Mouse (Mus musculus) right cerebral cortex, postnatal 25 days (tissue): ENCODE data around the gene Dis3.

Experiments used
- DNase-seq: peaks from one replicate; pipeline ENCODE4 v3.0.0; 2022

Gene Dis3

GRCm38 (mm10) chr14:99099267-99099966, at the start of gene Dis3, which contains the start of gene Pibf1:
Gene Dis3 (minus strand): TSS chr14:99099770.
Gene Pibf1 (plus strand): TSS chr14:99099424.
- DNase-seq = peak; percentile 99

GRCm38 (mm10) chr14:99146841-99147240, 47.3 kb upstream of the Dis3 start:
- no peak for DNase-seq

DNA sequence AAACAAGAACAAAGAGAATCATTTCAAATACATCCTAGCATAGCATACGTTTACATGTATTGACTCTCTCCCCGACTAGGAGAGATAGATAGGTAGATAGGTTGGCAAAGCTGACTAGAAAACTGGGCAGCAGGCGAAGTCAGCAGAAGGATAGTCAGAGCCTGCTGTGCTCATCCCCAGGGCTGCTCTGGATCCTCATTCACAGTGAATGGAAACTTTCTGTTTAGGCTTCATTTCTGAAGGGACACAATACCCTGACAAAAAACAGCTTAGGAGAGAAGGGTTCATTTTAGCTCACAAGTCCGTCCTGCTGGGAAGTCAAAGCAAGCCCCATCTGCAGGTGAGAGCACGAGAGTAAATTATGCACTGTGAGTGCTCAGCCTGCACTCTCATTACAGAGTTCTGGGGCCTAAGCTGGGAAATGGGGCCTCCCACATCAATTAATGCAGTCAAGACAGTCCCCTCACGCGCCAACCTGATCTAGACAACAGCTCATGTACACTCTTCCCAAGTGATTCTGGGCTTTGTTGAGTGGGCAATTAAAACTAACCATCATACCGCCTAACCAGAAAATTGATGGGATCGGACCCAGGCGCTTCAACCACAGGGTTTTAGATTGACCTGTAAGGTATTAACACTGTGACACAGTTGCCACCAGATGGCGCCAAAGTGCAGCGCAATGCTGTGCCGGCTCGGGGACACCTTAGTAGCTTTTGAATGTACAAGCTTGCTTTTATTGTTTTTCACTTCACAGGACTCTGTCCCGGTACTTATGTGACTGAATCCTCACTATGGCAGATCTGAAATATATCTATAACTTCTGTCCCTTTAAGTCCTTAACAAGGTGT, 42.4 kb upstream of the Dis3 start:
- peak; percentile 72 for DNase-seq

- no peak for DNase-seq
Measured at GRCm38 (mm10) chr14:99140036-99140435, 40.5 kb upstream of the Dis3 start.

DNA sequence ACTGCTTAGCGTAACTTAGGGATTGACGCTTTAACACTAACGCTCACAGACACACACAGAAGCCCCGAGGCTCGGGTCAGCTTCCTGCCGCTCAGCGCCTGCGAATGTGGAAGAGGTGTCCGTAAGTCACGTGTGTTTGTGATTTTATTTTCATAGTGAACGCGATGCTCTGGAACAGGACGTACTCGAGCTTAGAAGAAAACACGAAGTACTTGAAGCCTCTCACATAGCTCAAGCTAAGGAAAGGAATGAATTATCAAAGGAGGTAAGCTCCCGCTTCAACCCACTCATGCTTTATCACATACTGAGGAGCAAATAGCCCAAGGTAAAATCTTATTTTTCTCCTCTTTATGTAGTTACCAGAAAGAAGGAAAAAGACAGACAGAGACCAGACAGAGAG, 36.7 kb upstream of the Dis3 start:
- DNase-seq = no peak

DNA sequence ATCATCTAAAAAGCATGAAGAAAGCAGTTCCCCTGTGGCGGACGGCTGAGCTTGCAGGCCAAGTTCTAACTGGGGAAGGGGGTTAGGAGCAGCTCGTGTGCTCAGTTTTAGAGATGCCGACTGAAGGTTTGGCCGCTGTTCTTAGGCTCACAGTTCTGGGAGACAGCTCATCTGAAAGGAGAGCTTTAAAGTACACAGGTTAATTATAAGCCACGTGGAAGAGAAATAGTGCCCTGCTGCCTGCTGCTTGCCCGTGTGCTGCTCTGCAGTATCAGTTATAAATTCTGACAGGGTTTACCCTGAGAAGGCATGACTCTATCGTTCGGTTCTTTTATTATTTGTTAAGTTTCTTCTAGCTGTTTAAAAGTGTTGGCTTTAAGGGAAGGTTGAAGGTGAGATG, 36.2 kb upstream of the Dis3 start:
- no peak for DNase-seq

- DNase-seq = no peak
Measured at GRCm38 (mm10) chr14:99134048-99134447, 34.5 kb upstream of the Dis3 start.

GRCm38 (mm10) chr14:99129050-99129449, 29.5 kb upstream of the Dis3 start:
- no peak for DNase-seq

DNA sequence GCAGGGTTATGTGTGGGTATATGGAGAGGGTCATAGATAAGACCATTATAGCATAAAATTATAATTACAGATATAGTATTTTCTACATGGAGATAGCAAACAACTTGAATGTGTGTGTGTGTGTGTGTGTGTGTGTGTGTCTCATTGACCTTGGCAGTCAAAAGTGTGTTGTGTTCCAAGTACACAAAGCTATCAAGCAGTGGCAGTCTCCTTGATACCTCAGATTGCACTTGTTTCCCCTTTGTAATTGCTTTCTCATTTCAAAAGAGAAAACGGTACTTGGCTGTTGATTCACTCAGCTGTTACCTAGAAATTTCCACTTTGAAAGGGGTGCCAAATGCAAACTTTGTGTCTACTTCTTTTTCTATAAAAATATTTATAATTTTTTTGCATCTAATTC, 27.9 kb upstream of the Dis3 start:
- DNase-seq = no peak

DNA sequence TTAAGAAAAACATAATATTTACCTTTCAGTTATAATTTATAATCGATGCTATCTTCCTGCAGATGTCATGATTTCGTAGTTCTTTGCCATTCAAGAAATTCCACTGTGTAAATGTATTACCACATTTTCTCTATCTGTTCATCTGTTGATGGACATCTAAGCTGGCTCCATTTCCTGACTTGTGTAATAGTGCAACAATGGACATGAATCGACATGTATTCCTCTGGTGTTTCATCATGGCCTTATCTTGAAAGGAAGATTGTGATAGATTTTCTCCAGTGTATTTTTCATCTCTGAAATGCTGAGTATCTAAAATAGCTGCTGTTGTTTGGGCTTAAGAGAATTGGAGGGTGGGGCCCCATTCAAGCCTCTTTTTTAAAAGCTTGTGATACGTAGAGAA, 27.1 kb upstream of the Dis3 start:
- DNase-seq = no peak

DNA sequence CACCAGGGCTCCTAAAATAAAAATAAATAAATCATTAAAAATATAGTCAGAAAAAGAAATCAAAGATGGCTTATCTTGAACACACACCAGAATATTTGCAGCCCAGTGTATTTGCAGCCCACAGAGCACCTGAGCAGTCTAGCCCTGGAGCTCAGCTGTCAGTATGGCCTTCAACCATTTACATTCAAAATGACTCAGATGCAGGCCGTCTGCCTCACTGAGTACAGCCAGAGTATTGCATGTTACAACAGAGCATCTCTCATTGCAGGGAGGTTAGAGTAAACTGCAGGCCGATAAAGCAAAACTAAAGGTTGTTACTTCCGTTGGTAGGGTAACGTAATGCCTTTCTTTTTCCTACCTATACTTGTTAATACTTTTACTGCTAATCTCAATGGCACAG, 24.5 kb upstream of the Dis3 start:
- no peak for DNase-seq

DNA sequence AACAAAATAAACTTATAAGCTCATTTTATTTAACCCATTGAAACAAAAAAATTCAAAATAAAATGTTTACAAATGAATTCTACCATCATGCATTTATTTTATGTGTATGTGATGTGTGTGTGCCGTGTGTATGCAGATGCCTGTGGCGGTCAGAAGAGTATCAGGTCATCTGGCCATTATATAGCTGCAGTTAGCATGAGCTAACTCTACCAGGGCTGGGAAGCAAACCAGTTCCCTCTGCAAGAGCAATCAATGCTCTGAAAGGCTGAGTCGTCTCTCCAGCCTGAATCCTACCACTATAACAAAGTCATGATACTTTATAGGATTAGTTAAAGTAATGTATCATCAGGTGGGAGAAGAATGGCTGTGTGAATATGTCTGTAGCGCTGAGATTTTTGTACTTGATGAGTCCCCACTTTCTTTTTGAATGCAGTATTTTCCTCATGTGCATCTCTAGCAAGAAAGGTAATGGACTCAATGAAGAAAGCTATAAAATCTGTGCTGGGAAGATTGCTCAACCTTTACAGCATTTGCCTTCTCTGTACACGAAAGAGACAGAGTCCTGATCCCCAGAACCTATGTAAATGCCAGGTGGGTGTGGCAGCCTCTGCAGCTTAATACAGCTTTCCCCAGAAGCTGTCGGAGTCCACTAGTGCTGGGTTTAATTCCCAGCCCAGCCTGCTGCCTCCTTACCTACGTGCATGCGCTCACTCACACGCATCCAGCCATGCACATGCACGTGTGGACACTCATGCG, 22.2 kb upstream of the Dis3 start:
- no peak for DNase-seq

DNA sequence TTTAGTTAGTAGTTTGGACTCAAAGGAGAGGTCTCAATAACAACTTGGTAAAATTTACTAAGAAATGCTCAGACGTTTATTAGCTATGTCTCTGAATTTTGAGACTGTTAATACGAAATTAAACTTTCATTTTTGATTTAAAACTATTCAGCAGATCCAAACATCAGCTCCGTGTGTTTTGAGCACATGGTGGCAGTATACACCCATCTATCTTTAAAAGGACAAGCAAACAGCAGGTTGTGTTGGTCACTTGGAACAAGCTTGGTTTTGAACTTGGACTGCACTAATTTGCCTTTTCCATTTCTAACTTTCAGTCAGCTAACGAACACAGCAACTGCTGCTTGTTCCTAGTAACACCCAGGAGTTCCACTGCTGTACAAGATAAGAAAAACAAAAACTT, 18.0 kb upstream of the Dis3 start:
- DNase-seq = no peak

- DNase-seq = no peak
Measured at GRCm38 (mm10) chr14:99108762-99109161, 9.2 kb upstream of the Dis3 start.

GRCm38 (mm10) chr14:99107631-99108187, 8.1 kb upstream of the Dis3 start:
- DNase-seq = no peak

DNA sequence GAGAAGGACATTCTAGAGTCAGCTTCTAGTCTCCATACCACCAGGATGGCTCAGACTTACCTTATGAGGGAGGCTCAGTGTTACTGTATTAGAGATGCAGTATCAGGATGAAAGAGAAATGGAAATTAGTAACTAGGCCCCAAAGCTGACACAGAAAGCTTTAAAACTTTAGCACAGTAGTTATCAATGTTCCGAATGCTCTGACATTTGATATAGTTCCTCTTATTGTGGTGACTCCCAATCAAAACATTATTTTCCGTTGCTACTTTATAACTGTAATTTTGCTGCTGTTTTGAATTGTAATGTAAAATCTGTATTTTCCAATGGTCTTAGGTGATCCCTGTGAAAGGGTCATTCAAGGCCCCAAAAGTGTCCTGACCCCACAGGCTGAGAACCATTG, 7.1 kb upstream of the Dis3 start:
- DNase-seq = no peak

- DNase-seq = no peak
Measured at GRCm38 (mm10) chr14:99104542-99105123, 5.1 kb upstream of the Dis3 start.

GRCm38 (mm10) chr14:99103050-99103449, 3.5 kb upstream of the Dis3 start:
- DNase-seq = no peak

DNA sequence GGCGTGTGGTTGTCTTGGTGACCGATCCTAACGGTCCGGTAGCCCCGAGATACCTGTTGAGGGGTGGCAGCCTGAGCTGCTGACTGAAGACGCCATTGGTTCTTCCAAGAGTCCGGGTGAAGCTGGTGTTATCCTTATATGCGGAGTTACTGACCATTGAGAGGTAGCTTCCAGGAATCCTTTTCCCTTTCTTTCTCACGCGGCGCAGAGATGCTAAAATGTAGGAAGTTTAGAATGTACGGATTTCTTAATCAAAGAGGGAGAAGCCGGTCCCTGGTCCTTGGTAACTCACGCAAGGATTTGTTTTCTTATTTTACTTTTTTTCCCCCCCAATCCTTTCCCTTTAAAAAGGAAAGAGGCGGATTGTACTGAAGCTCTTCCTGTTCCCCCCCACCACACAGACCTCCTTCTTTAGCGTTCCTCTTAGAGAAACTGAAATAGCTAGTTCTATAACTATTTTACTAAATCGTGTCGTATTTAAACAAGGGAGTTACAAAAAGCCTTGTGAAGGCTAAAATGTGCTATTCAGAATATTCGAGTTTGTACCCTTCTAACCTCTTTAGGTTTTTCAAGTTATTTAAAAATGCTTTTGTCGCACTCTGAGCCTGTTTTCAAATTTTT, 507 bp upstream of the Dis3 start:
- DNase-seq = no peak

GRCm38 (mm10) chr14:99088947-99089346, 10.6 kb downstream of the Dis3 start:
- DNase-seq = no peak

DNA sequence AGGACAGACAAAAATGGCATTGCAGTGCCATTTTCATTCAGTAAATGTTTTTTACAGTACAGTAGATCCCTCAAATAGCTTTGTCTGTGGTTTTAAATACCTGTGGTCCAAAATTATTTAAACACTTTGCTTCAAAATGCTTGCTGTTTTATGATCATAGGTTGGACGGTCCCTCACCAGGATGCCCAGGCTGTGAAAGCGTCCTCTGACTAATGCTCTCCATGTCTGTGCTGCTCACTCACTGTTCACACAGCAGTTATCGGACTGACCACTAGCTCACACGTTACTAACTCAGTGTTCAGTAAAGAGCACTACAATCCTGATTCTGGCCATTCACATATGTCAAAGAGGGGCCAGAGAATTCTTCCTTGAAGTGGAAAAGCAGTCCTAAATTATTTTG, 28.4 kb downstream of the Dis3 start:
- no peak for DNase-seq

- DNase-seq = no peak
Measured at GRCm38 (mm10) chr14:99063091-99063490, 36.5 kb downstream of the Dis3 start.
